Mouse (Mus musculus) A20 (cell line): Measurements from ENCODE around the gene Trabd.

Experiments used
- DNase-seq: peaks from one replicate; pipeline ENCODE4 v3.0.0-alpha.2; 2011; ENCODE audit warnings: low read depth, low spot score

Gene Trabd

DNA sequence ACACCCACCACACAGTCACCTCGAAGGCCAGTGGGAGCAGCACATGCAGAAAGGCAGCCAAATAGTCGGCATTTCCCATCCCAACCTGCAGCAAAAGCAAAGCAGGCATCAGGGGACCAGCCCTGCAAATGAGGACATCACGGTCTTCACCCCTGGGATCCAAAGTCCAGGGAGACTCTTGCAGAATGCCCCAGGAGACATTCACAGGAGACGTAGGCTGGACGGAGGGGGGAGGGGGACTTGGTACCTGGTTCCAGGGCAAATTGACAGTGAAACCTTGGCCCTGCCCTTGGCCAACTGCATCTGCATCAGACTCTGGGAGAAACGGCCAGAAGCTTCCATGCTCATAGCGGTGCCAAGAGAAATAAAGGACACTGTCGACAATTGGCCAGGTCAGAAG is 51.7 kb downstream of the Trabd start:
- DNase-seq: no peak

DNA sequence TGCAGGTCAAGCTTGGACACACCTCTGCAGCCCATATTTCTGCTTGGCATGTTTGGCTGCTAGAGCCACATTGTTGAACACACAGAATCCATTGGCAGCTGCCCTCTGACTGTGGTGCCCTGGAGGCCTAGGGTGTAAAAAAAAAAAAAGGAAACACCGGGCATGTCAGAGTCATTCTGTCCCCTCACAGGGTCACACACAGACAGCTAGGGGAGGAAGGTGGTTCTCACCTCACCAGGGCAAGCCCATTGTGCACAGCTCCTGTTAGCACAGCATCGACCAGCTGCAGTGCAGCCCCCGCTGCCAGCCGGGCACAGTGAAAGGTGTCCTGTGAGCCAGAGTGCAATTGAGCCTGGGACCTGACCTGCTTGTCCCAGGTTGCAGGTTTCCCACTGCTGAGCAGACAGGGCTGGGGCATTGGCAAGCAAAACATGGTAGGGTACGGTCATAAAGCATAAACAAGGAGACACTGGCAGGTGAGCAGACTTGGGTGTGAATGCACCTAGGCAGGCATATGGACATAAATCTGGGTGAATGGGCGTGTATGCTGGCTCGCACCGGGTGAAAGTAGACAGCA is 52.5 kb downstream of the Trabd start:
- DNase-seq: peak; percentile 35

DNA sequence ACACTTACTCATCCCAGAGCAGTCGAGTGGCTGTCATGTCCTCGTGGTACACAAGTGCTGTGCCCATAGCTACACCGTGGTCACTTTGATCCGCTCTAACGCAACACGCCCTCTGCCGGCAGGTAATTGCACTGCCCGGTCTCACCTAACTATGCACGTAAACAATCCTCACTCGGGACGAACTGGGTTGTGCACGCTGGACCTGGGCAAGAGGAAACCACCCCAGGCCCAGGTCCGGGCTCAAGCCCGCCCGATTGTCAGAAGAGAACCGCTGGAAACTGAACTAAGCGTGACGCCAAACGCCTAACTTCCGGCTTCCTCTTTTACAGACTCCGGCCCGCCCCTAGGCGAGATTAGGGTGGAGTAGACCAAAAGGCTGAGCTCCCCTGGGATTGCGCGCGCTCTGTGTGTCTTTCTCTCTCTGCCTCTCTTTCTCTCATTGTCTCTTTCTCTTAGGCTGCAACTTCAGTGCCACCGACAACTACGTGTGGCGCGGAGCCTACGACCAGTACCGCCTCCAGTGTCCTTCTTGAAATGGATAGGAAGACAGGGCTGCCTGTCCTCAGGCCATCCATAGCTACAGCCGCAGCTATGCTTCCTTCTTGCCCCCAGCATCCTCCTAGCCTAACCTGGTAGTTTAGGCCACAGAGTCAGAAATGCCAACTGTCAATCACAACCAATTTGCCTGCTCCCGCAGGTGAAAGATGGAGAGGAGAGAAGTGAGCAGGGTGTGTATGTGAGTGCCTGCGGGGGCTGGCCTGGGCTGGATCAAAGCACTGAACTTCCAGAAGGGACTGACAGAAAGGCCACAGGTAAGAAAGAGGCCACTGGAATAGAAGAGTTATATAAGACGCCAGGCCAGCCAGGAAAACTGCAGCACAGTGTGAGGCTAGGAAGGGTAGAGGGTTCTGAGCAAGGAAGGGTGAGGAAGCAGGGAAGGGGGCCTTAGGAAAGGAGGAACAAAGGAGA is 53.7 kb downstream of the Trabd start, which contains the start of gene Hdac10:
TSS of gene Hdac10 (minus strand) at position 319 of the 969 bp plus-strand sequence.
- peak; percentile 93 for DNase-seq

DNA sequence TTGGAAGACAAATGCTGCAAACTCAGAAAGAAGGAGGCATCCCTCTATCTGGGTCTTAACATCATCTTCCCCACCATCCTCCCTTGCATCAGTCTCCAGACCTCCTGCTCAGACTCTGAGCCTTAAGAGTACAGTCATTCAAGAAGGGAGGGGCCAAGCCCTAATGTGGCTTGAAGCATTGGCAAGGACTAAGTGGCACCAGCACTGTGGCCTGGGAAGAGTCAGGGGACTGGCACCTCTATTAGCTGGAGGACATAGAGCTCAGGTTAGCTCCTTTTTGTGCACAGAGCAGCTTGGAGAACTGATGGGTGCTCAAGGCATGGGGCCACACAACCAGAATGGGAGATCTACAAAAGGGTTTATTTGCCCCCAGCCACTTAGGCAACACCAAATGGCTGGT is 55.3 kb downstream of the Trabd start:
- DNase-seq: no peak

DNA sequence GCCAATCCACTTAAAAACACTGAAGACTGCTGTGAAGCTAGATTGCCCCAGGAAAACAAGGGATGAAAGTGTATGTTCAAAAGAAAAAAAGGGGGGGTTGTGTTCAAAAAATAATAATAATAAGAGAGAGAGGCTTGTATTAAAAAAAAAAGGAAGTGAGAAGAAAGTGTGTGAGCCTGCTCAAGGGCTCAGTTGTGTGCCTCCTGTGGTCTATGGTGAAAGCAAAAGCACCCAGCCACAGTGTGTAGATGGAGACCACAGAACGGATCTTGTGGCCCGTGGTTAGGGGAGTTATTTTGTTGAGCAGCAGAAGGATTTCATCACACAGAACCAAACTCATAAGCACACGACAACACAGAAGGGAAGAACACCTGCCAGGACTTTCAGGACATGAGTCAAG is 56.4 kb downstream of the Trabd start:
- peak; percentile 88 for DNase-seq
